ENCODE assay signal across 20 mouse cellular contexts in genomic region chr13:16833069-16833468, GRCm38 (mm10).
DNase-seq lines count a peak whose midpoint lies in the region; ATAC-seq and TF ChIP-seq lines count a peak whose summit lies in the region.
"Had no signal": no experiment of that assay in that cellular context is flagged by ENCODE, and none has a peak within 500 bp of the region (broad histone marks: within the 10 kb centered on the region; RNA-seq: fewer than 3 reads in every experiment).

No protein-coding gene starts in this region.

- H3K9me3 ChIP-seq in stomach, postnatal 0 days (ENCODE audit: control insufficient read depth, low read length), result no peaks in the 10 kb centered on the region
- H3K9me3 ChIP-seq: G1E had no signal

- TF ChIP-seq CTCF in stomach, postnatal 0 days (IDR thresholded peaks at IDR 0.05; ENCODE audit: low read depth), result no peak

- H3K27me3 ChIP-seq in stomach, postnatal 0 days (ENCODE audit: control insufficient read depth, insufficient read depth, low read length), result no peaks in the 10 kb centered on the region
- H3K27me3 ChIP-seq: CH12.LX, Patski had no signal

- no peak for TF ChIP-seq EP300 in stomach, postnatal 0 days (optimal IDR thresholded peaks at IDR 0.05)

- no peak for DNase-seq in frontal cortex, postnatal 10 days (ENCODE audit: low spot score in 2 of 2)
- DNase-seq in brain, adult 2 months (ENCODE audit: low read depth, low spot score), result peak; percentile 19
- DNase-seq in stomach, postnatal 0 days (ENCODE audit: low spot score), result no peak
- DNase-seq: adrenal gland, adult 2 months; adrenal gland, adult 8-10 months; adrenal gland, postnatal 10 days; adrenal gland, postnatal 14 days; adrenal gland, postnatal 25 days; adrenal gland, postnatal 36 days; B cell, adult 2 months; cerebellum, adult 11 months; cerebellum, adult 11-12 months; cerebellum, adult 18-20 months; cerebellum, adult 2 months had no signal

- no peak overlapping the region for H3K9ac ChIP-seq in stomach, postnatal 0 days (ENCODE audit: low read length)

- H3K4me1 ChIP-seq in stomach, postnatal 0 days (replicated peaks; ENCODE audit: control insufficient read depth, insufficient read depth), result no peaks in the 10 kb centered on the region

- H3K4me2 ChIP-seq in stomach, postnatal 0 days (replicated peaks; ENCODE audit: low read depth), result no peak overlapping the region

- no peak overlapping the region for H3K4me3 ChIP-seq in stomach, postnatal 0 days (ENCODE audit: low read depth, low read length)

- no peak overlapping the region for H3K27ac ChIP-seq in stomach, postnatal 0 days (replicated peaks)

- ATAC-seq in frontal cortex, adult (ENCODE audit: low TSS enrichment), result peak; percentile 95
- no peak for ATAC-seq in stomach, postnatal 0 days (ENCODE audit: low FRiP score, low TSS enrichment)
- ATAC-seq: activated CD4-positive, CD25-positive, alpha-beta regulatory T cell, adult 4 months; CD4-positive, CD25-positive, alpha-beta regulatory T cell, adult 4 months had no signal

- H3K36me3 ChIP-seq in stomach, postnatal 0 days (ENCODE audit: control insufficient read depth, insufficient read depth, low read length), result no peaks in the 10 kb centered on the region
- H3K36me3 ChIP-seq: G1E had no signal
